Mouse (Mus musculus): Measurements from ENCODE around the gene Crybb1. TPM values are rescaled to one million over a fixed set of nuclear protein-coding genes. Genes with fewer than 3 reads are reported as not detected.

Crybb1 gene
- 0.23 and 0.30 TPM in 2 replicates for polyA plus RNA-seq (2015; fragmentation: Nextera tagmentation; extraction: Ambion mirVana)

DNA sequence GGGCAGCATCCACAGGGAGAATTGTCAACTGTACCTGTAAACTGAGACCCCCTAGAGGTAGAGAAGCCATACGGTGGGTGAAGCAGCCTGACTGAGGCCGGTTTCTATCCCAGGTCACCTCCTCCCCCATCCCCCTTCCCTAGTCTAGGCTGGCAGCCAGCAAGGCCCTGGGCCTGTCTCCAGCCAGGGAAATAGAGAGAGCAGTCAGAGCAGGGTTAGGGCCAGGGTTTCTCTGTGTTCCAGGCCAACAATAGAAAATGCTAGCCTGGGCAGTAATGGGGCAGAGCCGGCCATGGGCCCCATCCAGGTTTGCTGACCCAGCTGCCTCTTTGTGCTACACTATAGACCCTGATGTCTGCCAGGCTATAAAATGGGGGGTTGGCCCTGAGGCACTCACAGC, at the start of gene Crybb1:
Gene Crybb1, plus strand, starts transcription at position 390 of the 400 bp plus-strand sequence.
- Histone ChIP-seq H3K27me3 (0 out of 2 replicates have a peak, but pooled peaks cover 18% of the 10 kb centered on the region), H3K4me1 (replicated peaks) (peaks cover 42% of the 10 kb centered on the region), H3K9ac (peak within 1 kb of the TSS; percentile 4; the same call in 1 of the 2 replicates), H3K27ac (no peak within 1 kb of the TSS), H3K4me2 (no peak within 1 kb of the TSS), H3K4me3 (replicated peaks) (no peak within 1 kb of the TSS), H3K9me3 (replicated peaks) (no peaks in the 10 kb centered on the region), H3K36me3 (no peaks in the 10 kb centered on the region)
- DNase-seq (no peak), ATAC-seq (ENCODE audit: low read depth) (no peak)
- WGBS (ENCODE audit: insufficient replicate concordance): 67% methylated on average over 3 of the region's 3 CpGs

DNA sequence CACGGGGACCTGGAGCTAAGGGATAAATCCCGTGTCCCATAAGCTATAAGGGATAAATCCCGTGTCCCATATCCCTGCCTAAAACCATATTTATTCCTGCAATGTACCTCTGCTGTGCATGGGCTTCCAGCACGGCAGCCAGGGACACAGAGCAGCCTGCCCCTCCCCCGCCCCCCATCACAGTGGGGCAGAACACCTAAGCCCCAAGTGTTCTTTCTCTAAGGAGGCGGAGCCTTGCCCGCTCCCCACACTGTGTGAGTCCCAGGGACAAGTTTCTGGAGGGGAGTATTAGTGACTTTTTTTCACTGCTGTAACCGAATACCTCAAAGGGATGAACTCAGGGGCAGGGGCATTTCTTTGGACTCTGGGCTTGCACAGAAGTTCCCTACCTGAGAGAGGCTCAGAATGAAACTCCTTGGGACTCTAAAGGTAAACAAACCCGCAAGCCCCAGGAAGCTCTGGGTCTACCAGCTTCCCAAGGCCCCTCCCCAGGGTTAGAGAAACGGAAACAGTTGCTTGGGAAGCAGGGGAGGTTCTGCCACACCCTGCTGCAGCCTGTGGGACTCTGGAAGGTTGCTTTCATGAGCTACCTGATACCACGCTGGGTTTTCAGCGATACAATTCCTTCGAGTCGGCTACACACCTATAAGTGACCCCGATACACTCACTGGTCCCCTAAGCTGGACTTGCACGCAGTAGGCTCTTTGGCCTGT, 48.9 kb upstream of the Crybb1 start:
- no peaks in the 10 kb centered on the region for H3K4me1 ChIP-seq (replicated peaks)
- ATAC-seq (ENCODE audit: low read depth): no peak
- DNase-seq: no peak
- no peak overlapping the region for H3K27ac ChIP-seq
- no peak overlapping the region for H3K4me2 ChIP-seq
- no peak overlapping the region for H3K9ac ChIP-seq
- H3K4me3 ChIP-seq (replicated peaks): no peak overlapping the region
- peaks cover 3% of the 10 kb centered on the region for H3K27me3 ChIP-seq
- 22% methylated on average over 16 of the region's 16 CpGs for WGBS (ENCODE audit: insufficient replicate concordance)
- no peaks in the 10 kb centered on the region for H3K9me3 ChIP-seq (replicated peaks)
- H3K36me3 ChIP-seq: no peaks in the 10 kb centered on the region

DNA sequence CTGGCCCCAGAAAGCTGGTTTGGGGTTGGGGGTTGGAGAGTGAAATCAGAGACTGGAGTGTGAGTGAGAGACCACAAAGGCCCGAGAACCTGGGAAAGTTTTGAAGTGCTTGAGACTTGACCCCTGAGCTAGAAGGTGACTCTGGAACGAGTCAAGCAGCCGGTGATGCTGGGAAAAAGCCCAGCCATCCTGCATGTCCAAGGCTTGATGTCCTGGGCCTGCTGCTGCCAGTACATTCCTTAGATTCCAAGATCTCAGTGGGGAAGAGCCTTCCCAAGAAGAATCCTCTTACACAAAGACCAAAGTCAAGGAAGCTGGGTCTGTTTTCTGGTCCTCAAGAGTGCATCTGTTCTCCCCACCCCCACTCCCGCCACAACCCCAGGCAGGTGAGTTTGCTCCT, 47.3 kb upstream of the Crybb1 start:
- Histone ChIP-seq H3K36me3 (no peaks in the 10 kb centered on the region), H3K27me3 (peaks cover 3% of the 10 kb centered on the region), H3K4me1 (replicated peaks) (no peaks in the 10 kb centered on the region), H3K9me3 (replicated peaks) (no peaks in the 10 kb centered on the region), H3K4me3 (replicated peaks) (no peak overlapping the region), H3K4me2 (no peak overlapping the region), H3K27ac (no peak overlapping the region), H3K9ac (no peak overlapping the region)
- ATAC-seq (ENCODE audit: low read depth): no peak
- no peak for DNase-seq
- 29% methylated on average over 4 of the region's 4 CpGs for WGBS (ENCODE audit: insufficient replicate concordance)

DNA sequence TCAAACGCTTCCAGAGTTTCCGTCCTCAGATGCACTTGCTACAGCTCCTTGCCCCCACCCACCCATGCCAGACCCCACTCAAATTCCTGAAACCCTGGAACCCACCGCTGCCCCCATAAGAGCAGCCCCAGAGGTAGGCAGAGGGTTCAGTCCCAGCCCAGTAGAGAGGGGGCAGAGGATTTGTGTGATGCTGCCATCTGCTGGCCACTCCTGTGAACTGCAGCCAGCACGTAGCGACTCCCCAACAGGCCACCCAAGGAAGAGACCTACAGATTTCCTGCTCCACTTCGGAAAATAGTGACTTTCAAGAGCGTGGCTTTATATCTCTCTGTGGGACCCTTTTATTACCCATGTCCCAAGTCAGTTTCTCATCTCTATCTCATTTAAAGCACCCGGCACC, 45.5 kb upstream of the Crybb1 start:
- Histone ChIP-seq H3K27me3 (no peaks in the 10 kb centered on the region; the same call in 1 of the 2 replicates), H3K4me2 (no peak overlapping the region), H3K9ac (no peak overlapping the region), H3K4me1 (replicated peaks) (peaks cover 11% of the 10 kb centered on the region), H3K9me3 (replicated peaks) (no peaks in the 10 kb centered on the region), H3K36me3 (no peaks in the 10 kb centered on the region), H3K4me3 (replicated peaks) (no peak overlapping the region), H3K27ac (no peak overlapping the region)
- ATAC-seq (ENCODE audit: low read depth) (no peak), DNase-seq (peak; percentile 18)
- WGBS (ENCODE audit: insufficient replicate concordance): 29% methylated on average over 8 of the region's 8 CpGs

DNA sequence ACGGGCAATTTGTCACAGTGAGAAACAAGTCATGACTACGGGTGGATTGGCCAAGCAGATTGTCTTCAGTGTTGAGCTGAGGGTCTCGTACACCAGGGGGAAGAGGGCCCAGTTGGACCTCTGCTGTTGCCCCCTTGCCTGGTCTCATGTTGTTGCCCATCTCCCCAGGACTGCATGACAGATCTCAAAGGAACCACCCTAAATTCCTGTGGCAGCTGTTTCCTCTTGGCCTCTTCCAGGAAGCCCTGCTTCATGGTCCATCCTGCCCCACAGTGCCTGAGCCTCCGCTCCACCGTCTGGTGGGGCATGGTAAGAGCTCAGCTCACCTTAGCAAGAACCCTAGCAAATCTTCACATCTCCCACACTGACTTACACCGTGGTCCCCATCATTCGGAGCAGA, 43.7 kb upstream of the Crybb1 start:
- WGBS (ENCODE audit: insufficient replicate concordance): 68% methylated on average over 7 of the region's 7 CpGs
- H3K9me3 ChIP-seq (replicated peaks): no peaks in the 10 kb centered on the region
- peaks cover 11% of the 10 kb centered on the region for H3K4me1 ChIP-seq (replicated peaks)
- no peak overlapping the region for H3K27ac ChIP-seq
- no peak overlapping the region for H3K4me3 ChIP-seq (replicated peaks)
- no peak overlapping the region for H3K9ac ChIP-seq
- no peak for ATAC-seq (ENCODE audit: low read depth)
- no peak for DNase-seq
- no peaks in the 10 kb centered on the region for H3K27me3 ChIP-seq
- no peak overlapping the region for H3K4me2 ChIP-seq
- H3K36me3 ChIP-seq: no peaks in the 10 kb centered on the region

DNA sequence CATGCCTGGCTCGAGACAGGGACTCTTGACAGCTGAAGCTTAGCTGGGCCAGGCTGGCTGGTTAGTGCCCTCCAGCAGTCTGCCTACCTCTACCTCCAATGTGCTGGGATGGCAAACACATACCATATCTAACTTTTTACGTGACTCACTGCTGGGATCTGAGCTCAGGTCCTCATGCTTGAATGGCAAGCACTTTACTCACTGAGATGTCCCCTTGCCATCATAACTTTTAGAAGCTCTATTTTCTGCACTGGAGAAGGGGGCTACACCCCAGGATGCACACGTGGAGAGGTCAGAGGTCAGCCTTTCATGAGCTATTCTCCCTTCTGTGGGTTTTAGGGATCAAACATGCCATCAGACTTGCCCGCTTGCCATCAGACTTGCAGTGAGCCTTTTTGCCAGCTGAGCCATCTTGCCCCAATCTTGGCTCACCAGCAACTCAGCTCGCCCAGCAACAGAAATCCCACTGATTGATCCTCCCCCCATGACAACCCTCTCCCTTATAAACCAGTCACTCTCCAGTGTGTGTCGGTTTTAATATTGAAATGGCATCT, 42.8 kb upstream of the Crybb1 start:
- Histone ChIP-seq H3K4me2 (no peak overlapping the region), H3K9me3 (replicated peaks) (no peaks in the 10 kb centered on the region), H3K4me3 (replicated peaks) (no peak overlapping the region), H3K27me3 (no peaks in the 10 kb centered on the region), H3K9ac (no peak overlapping the region), H3K27ac (no peak overlapping the region), H3K36me3 (no peaks in the 10 kb centered on the region), H3K4me1 (replicated peaks) (peaks cover 11% of the 10 kb centered on the region)
- WGBS (ENCODE audit: insufficient replicate concordance): 63% methylated on average over 6 of the region's 6 CpGs
- DNase-seq: no peak
- no peak for ATAC-seq (ENCODE audit: low read depth)

DNA sequence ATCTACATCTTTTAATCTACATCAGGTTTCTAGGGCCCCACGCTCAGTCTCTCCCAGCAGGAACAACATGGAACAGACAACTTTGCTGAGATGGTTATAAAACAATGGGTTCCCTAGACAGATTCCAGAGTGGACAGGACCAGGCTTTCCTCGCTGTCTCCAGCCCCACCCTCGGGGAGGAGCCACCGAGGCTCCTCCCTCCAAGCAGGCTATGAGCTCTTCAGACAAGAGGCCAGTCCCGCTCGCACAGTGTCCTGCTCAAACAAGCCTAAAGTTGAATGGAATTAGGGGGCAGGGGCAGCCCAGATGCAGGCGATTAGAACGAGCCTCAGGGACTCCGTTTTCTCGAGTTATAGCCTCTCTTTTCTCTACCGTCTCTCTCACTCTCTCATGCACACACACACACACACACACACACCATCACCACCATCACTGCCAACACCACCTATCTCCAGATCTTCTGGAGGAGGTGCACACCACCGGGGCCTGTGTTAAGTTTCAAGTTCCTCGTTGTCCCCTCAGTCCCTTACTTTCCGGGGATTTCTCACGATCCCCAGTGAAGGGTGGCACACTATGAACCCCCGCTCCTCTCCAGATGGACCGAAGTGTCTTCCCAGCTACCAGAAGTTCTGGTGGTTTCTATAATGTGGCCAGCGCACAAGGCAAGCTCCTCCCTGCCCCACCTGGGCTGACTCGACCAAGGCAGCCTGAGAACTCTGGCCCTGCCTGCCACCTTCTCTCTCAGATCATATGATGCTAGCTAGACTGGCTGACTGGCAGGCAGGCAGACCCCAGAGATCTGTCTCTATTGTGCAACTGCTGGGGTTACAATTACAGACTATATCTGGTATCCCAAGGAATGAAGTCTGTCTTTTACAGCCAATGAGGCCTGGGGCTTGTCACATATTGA, 42.0 kb upstream of the Crybb1 start:
- no peak for ATAC-seq (ENCODE audit: low read depth)

DNA sequence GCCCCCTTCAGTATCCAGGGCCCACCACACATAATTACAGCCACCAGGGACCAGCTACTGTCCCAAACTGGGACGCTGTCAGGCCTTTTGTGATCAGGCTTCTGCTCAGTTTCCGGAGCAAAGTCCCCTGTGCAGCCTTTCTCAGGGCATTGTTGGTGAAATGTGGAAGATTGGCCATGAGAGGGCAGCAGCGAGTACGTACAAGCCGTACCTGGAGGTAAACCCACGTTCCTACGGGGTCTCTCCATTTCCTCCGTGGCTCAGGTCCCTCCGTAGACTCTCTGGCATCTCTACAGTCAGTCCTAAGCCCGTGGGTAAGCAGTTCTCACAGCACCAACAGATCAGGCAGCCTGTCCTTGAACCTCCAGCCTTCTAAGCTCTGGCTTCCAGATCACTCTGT, 41.2 kb upstream of the Crybb1 start:
- no peak for ATAC-seq (ENCODE audit: low read depth)
- no peaks in the 10 kb centered on the region for H3K27me3 ChIP-seq
- DNase-seq: no peak
- no peaks in the 10 kb centered on the region for H3K9me3 ChIP-seq (replicated peaks)
- WGBS (ENCODE audit: insufficient replicate concordance): 3% methylated on average over 10 of the region's 10 CpGs
- H3K4me3 ChIP-seq (replicated peaks): no peak overlapping the region
- peaks cover 15% of the 10 kb centered on the region for H3K4me1 ChIP-seq (replicated peaks)
- no peak overlapping the region for H3K4me2 ChIP-seq
- 0 out of 2 replicates have a peak overlapping the region, but pooled peaks have one; percentile 6 for H3K9ac ChIP-seq
- no peaks in the 10 kb centered on the region for H3K36me3 ChIP-seq
- no peak overlapping the region for H3K27ac ChIP-seq

More for the DNA sequence above, 42.0 kb upstream of the Crybb1 start:
- WGBS (ENCODE audit: insufficient replicate concordance): 43% methylated on average over 19 of the region's 19 CpGs
- Histone ChIP-seq H3K9ac (no peak overlapping the region), H3K9me3 (replicated peaks) (no peaks in the 10 kb centered on the region), H3K4me1 (replicated peaks) (peaks cover 11% of the 10 kb centered on the region), H3K27ac (no peak overlapping the region), H3K27me3 (no peaks in the 10 kb centered on the region), H3K4me2 (no peak overlapping the region), H3K4me3 (replicated peaks) (no peak overlapping the region), H3K36me3 (no peaks in the 10 kb centered on the region)
- no peak for DNase-seq

DNA sequence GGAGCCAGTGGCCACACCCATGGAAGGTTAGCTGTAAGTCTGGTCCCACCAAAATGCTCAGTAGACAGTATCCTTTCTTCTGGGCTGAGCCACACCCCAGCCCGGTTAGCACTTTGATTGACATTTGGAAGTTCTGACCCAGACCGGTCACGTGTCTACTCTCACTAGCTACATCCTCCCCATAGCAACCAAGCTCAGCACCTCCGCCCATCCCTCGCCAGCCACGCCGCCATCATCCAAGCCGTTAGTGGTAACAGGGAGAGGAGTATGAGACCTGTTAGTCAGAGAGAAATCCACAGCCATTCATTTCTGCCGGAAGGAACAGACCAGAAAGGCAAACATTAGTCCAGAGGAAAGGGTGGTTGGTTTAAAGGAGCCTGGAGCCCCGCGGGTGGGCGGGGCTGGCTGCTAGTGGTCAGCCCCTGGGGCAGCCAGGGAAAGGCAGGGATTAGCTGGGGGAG, 40.3 kb upstream of the Crybb1 start:
- Histone ChIP-seq H3K27me3 (no peaks in the 10 kb centered on the region), H3K36me3 (no peaks in the 10 kb centered on the region), H3K4me3 (replicated peaks) (no peak overlapping the region), H3K4me1 (replicated peaks) (peaks cover 21% of the 10 kb centered on the region), H3K9ac (no peak overlapping the region), H3K4me2 (no peak overlapping the region), H3K9me3 (replicated peaks) (no peaks in the 10 kb centered on the region), H3K27ac (no peak overlapping the region)
- ATAC-seq (ENCODE audit: low read depth) (no peak), DNase-seq (no peak)
- WGBS (ENCODE audit: insufficient replicate concordance): 33% methylated on average over 12 of the region's 12 CpGs

DNA sequence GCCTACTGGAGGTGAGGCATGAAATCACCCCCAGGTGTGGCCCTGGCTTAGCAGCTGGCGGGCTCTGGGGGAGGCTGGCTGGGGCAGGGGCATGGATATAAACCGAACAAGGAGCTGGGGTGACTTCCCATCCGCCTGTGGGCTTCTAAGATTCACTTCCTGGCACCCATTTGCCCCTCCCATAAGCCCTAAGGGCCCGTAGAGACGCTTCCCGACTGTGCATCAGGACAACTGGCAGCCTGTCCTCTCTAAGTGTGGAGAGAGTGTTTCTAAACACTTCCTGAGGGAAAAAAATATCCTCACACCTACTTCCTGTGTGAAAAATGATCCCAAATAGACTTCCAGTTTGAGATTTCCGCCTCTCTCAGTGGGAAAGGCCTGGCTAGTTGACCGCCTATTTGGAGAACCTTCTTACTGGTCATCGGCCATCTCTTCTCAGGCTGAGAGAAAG, 39.8 kb upstream of the Crybb1 start:
- H3K27me3 ChIP-seq: no peaks in the 10 kb centered on the region
- H3K4me3 ChIP-seq (replicated peaks): no peak overlapping the region
- peaks cover 23% of the 10 kb centered on the region for H3K4me1 ChIP-seq (replicated peaks)
- H3K4me2 ChIP-seq: no peak overlapping the region
- WGBS (ENCODE audit: insufficient replicate concordance): 47% methylated on average over 9 of the region's 9 CpGs
- H3K36me3 ChIP-seq: no peaks in the 10 kb centered on the region
- ATAC-seq (ENCODE audit: low read depth) (no peak), DNase-seq (no peak)
- H3K9me3 ChIP-seq (replicated peaks): no peaks in the 10 kb centered on the region
- no peak overlapping the region for H3K27ac ChIP-seq
- no peak overlapping the region for H3K9ac ChIP-seq

DNA sequence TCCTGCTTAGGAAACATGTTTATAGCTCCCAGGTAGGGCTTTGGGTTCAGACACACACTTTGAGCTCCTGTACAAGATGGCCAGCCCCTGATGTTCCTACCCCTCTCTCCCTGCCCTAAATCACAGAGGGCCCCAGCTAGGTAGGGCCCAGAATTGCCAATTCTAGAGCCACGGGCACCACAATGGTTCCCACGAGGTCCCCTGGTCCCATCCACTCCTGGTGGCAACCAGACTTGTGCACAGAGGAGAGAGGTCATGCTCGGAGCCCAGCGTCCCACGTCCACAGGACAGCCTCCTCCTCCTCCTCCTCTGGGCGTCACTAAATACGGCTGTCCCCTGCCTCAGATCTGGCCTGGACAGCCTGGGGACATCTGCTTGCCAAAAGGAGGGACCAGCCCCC, 39.3 kb upstream of the Crybb1 start:
- DNase-seq (no peak), ATAC-seq (ENCODE audit: low read depth) (no peak)
- H3K4me3 ChIP-seq (replicated peaks): no peak overlapping the region
- H3K27me3 ChIP-seq: 0 out of 2 replicates have a peak, but pooled peaks cover 3% of the 10 kb centered on the region
- 71% methylated on average over 7 of the region's 7 CpGs for WGBS (ENCODE audit: insufficient replicate concordance)
- H3K4me1 ChIP-seq (replicated peaks): peaks cover 23% of the 10 kb centered on the region
- H3K36me3 ChIP-seq: no peaks in the 10 kb centered on the region
- H3K9me3 ChIP-seq (replicated peaks): no peaks in the 10 kb centered on the region
- no peak overlapping the region for H3K4me2 ChIP-seq
- no peak overlapping the region; the same call in 1 of the 2 replicates for H3K27ac ChIP-seq
- H3K9ac ChIP-seq: no peak overlapping the region
